Mouse (Mus musculus): Measurements from ENCODE around the gene Lrrc29. TPM values are rescaled to one million over a fixed set of nuclear protein-coding genes. Genes with fewer than 3 reads are reported as not detected.

The Lrrc29 gene
- polyA plus RNA-seq, 1 experiment from 2014 or later, result 3.9 TPM

DNA sequence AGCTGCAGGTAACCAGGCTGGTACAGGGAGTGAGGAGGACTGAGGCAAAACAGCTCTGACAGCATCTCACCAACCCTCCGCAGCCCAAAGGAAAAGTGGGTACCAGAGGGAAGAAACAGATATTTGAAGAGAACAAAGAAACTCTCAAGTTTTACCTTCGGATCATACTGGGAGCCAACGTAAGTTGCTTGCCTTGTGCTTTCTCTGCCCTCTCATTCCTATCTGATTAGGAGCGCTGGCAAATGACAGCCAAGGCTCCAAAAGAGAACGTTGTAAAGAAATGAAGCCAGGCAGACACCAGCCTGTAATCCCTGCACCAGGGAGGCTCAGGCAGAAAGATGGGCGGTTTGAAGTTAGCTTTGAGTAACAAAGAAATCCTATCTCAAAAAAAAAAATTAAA, 890 bp upstream of the Lrrc29 start:
- peak overlapping the region; percentile 82 for H3K4me2 ChIP-seq (replicated peaks; ENCODE audit: low read depth)
- H3K4me1 ChIP-seq (replicated peaks; ENCODE audit: control insufficient read depth, insufficient read depth, low read length), result peaks cover 9% of the 10 kb centered on the region; the same call in 1 of the 2 replicates
- 24% methylated on average over 6 of the region's 6 CpGs for WGBS
- peaks cover 50% of the 10 kb centered on the region for H3K36me3 ChIP-seq (ENCODE audit: control insufficient read depth, insufficient read depth)
- TF ChIP-seq CTCF (IDR thresholded peaks at IDR 0.05; ENCODE audit: low read depth), result no peak
- H3K9ac ChIP-seq (ENCODE audit: low read depth, low read length), result peak overlapping the region; percentile 69
- peak overlapping the region; percentile 87 for H3K4me3 ChIP-seq (ENCODE audit: low read depth, low read length)
- H3K9me3 ChIP-seq (ENCODE audit: control insufficient read depth), result no peaks in the 10 kb centered on the region
- H3K27me3 ChIP-seq (replicated peaks; ENCODE audit: control insufficient read depth, insufficient read depth, low read length), result no peaks in the 10 kb centered on the region
- peak overlapping the region; percentile 77 for H3K27ac ChIP-seq (ENCODE audit: low read depth, low read length)
- ATAC-seq, result no peak

GRCm38 (mm10) chr8:105325641-105326093, 411 bp downstream of the Lrrc29 start:
- no peaks in the 10 kb centered on the region for H3K27me3 ChIP-seq (replicated peaks; ENCODE audit: control insufficient read depth, insufficient read depth, low read length)
- no peaks in the 10 kb centered on the region for H3K9me3 ChIP-seq (ENCODE audit: control insufficient read depth)
- ATAC-seq, result peak; percentile 9; the same call in 1 of the 2 replicates
- H3K27ac ChIP-seq (ENCODE audit: low read depth, low read length), result no peak overlapping the region
- peak overlapping the region; percentile 69 for H3K9ac ChIP-seq (ENCODE audit: low read depth, low read length)
- H3K36me3 ChIP-seq (ENCODE audit: control insufficient read depth, insufficient read depth), result peaks cover 37% of the 10 kb centered on the region
- no peak for TF ChIP-seq CTCF (IDR thresholded peaks at IDR 0.05; ENCODE audit: low read depth)
- peak overlapping the region; percentile 82 for H3K4me2 ChIP-seq (replicated peaks; ENCODE audit: low read depth)
- 0% methylated on average over 12 of the region's 12 CpGs for WGBS
- H3K4me3 ChIP-seq (ENCODE audit: low read depth, low read length), result peak overlapping the region; percentile 87
- 0 out of 2 replicates have a peak, but pooled peaks cover 5% of the 10 kb centered on the region for H3K4me1 ChIP-seq (replicated peaks; ENCODE audit: control insufficient read depth, insufficient read depth, low read length)

DNA sequence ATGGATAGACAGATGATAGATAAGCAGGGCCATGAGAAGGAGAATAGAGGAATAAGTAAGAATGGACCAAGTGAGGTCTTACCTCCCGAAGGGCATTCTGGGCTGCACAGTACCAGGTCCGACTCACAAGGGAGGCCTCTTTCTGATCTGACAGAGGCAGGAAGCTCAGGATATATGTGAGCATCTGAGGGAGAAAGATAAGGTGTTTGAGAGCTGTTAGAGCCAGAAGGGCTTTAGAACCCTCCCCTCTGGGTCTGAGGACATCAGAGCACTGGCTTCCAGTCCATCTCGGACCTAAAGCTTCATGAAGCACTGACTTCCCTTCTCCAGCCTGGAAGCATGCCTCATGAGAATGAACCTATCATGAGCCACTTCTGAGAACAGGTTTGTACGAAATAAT, 2.9 kb downstream of the Lrrc29 start:
- Histone ChIP-seq H3K9me3 (ENCODE audit: control insufficient read depth) (no peaks in the 10 kb centered on the region), H3K9ac (ENCODE audit: low read depth, low read length) (no peak overlapping the region), H3K4me2 (replicated peaks; ENCODE audit: low read depth) (no peak overlapping the region), H3K4me3 (ENCODE audit: low read depth, low read length) (no peak overlapping the region), H3K36me3 (ENCODE audit: control insufficient read depth, insufficient read depth) (peaks cover 21% of the 10 kb centered on the region), H3K27me3 (replicated peaks; ENCODE audit: control insufficient read depth, insufficient read depth, low read length) (no peaks in the 10 kb centered on the region), H3K27ac (ENCODE audit: low read depth, low read length) (no peak overlapping the region), H3K4me1 (replicated peaks; ENCODE audit: control insufficient read depth, insufficient read depth, low read length) (0 out of 2 replicates have a peak, but pooled peaks cover 5% of the 10 kb centered on the region)
- WGBS, result 89% methylated on average over 4 of the region's 4 CpGs
- TF ChIP-seq CTCF (IDR thresholded peaks at IDR 0.05; ENCODE audit: low read depth), result no peak
- no peak for ATAC-seq

GRCm38 (mm10) chr8:105318662-105319190, 7.4 kb downstream of the Lrrc29 start:
- no peak for TF ChIP-seq CTCF (IDR thresholded peaks at IDR 0.05; ENCODE audit: low read depth)
- Histone ChIP-seq H3K9me3 (ENCODE audit: control insufficient read depth) (no peaks in the 10 kb centered on the region), H3K4me2 (replicated peaks; ENCODE audit: low read depth) (no peak overlapping the region), H3K9ac (ENCODE audit: low read depth, low read length) (no peak overlapping the region), H3K27ac (ENCODE audit: low read depth, low read length) (no peak overlapping the region), H3K4me3 (ENCODE audit: low read depth, low read length) (no peak overlapping the region), H3K4me1 (replicated peaks; ENCODE audit: control insufficient read depth, insufficient read depth, low read length) (no peaks in the 10 kb centered on the region), H3K27me3 (replicated peaks; ENCODE audit: control insufficient read depth, insufficient read depth, low read length) (no peaks in the 10 kb centered on the region), H3K36me3 (ENCODE audit: control insufficient read depth, insufficient read depth) (peaks cover 53% of the 10 kb centered on the region)
- WGBS, result 83% methylated on average over 11 of the region's 11 CpGs
- ATAC-seq, result no peak

GRCm38 (mm10) chr8:105317941-105318340, 8.1 kb downstream of the Lrrc29 start:
- H3K27ac ChIP-seq (ENCODE audit: low read depth, low read length), result no peak overlapping the region
- no peak overlapping the region for H3K9ac ChIP-seq (ENCODE audit: low read depth, low read length)
- no peaks in the 10 kb centered on the region for H3K27me3 ChIP-seq (replicated peaks; ENCODE audit: control insufficient read depth, insufficient read depth, low read length)
- H3K4me1 ChIP-seq (replicated peaks; ENCODE audit: control insufficient read depth, insufficient read depth, low read length), result no peaks in the 10 kb centered on the region
- ATAC-seq, result no peak
- H3K36me3 ChIP-seq (ENCODE audit: control insufficient read depth, insufficient read depth), result peaks cover 59% of the 10 kb centered on the region
- H3K9me3 ChIP-seq (ENCODE audit: control insufficient read depth), result no peaks in the 10 kb centered on the region
- H3K4me3 ChIP-seq (ENCODE audit: low read depth, low read length), result no peak overlapping the region
- H3K4me2 ChIP-seq (replicated peaks; ENCODE audit: low read depth), result no peak overlapping the region
- 92% methylated on average over 4 of the region's 4 CpGs for WGBS
- no peak for TF ChIP-seq CTCF (IDR thresholded peaks at IDR 0.05; ENCODE audit: low read depth)

DNA sequence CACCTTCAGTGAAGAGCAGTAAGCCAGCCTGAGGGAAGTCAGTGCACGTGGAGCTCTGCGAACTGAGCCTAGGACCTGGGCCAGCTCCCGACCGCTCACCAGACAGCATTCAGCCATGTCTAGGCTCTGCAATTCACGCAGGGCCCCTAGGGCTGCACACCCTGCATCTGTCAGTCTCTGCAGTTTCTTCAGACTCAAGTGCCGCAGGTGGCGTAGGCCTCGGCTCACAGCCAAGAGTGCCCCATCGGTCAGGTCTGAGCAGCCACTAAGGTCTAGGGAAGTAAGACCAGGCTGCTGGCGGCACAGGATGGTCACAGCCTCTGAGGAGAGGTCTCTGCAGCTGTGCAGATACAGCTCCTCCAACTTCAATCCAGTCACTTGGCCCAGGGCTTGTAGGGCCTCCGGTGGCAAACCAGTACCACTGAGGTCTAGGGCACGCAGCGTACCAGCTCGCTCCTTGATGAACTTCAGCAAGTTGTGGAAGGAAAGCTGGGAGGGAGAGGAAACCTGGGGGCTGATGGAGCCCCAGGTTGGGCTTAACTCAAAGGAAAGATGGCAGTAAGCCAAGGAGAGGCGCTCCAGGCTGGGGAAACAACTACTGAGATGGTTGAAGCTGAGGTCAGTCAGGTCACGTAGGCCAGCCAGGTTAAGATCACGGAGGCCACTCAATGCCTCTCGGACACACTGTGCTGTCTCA, 10.9 kb downstream of the Lrrc29 start:
- no peak overlapping the region for H3K9ac ChIP-seq (ENCODE audit: low read depth, low read length)
- no peaks in the 10 kb centered on the region for H3K27me3 ChIP-seq (replicated peaks; ENCODE audit: control insufficient read depth, insufficient read depth, low read length)
- ATAC-seq, result no peak
- H3K4me1 ChIP-seq (replicated peaks; ENCODE audit: control insufficient read depth, insufficient read depth, low read length), result no peaks in the 10 kb centered on the region
- H3K4me2 ChIP-seq (replicated peaks; ENCODE audit: low read depth), result no peak overlapping the region
- H3K36me3 ChIP-seq (ENCODE audit: control insufficient read depth, insufficient read depth), result peaks cover 68% of the 10 kb centered on the region
- TF ChIP-seq CTCF (IDR thresholded peaks at IDR 0.05; ENCODE audit: low read depth), result no peak
- H3K27ac ChIP-seq (ENCODE audit: low read depth, low read length), result no peak overlapping the region; the same call in 1 of the 2 replicates
- WGBS, result 90% methylated on average over 18 of the region's 18 CpGs
- no peaks in the 10 kb centered on the region for H3K9me3 ChIP-seq (ENCODE audit: control insufficient read depth)
- H3K4me3 ChIP-seq (ENCODE audit: low read depth, low read length), result no peak overlapping the region
